Mouse (Mus musculus) ES-E14 (cell line): ENCODE measurements at regions not wholly inside any gene's neighbourhood (a gene's known extent, or its start where the extent isn't known, plus 50 kb on each side); places are given as distances from the start of the nearest gene placed in this dataset.

ENCODE experiments used
- CHD2 ChIP-seq: IDR thresholded peaks from 2 replicates; pipeline ENCODE4 v1.6.1; 2014; ENCODE audit warnings: mild to moderate bottlenecking, low read depth, low read length, inconsistent platforms
- HCFC1 ChIP-seq: IDR thresholded peaks from 2 replicates; pipeline ENCODE4 v1.6.1; 2012; ENCODE audit warnings: low read length, inconsistent platforms, borderline replicate concordance; ENCODE audit not compliant: insufficient read depth

GRCm38 (mm10) chr3:34330970-34331888 is 250.1 kb upstream of the Dnajc19 start:
- TF ChIP-seq HCFC1 (no peak), CHD2 (no peak)
